Mouse (Mus musculus) limb, embryonic 14.5 days (tissue): ENCODE measurements around the gene Zc3h7a. TPM values are rescaled to one million over a fixed set of nuclear protein-coding genes. Genes with fewer than 3 reads are reported as not detected.
"Not testable (repeated sequence)": the region's sequence is repeated elsewhere in the genome, so short reads cannot be mapped to it uniquely, and the experiment has no call there.

ENCODE experiments used
- ATAC-seq: fragments of 200-750 bp; cut with Nextera tagmentation; 2 replicates; pipeline ENCODE4 v1.8.0; 2017; ENCODE audit warnings: low read depth, moderate number of reproducible peaks, moderate TSS enrichment; ENCODE audit not compliant: low FRiP score
- DNase-seq: peaks from one replicate; pipeline ENCODE4 v3.0.0-alpha.2; 2015; ENCODE audit warnings: low spot score
- H3K27ac ChIP-seq: fragments of 300-500 bp; sonication (generic); replicated peaks from 2 replicates; pipeline ENCODE4 v1.5.1; 2014; ENCODE audit warnings: low read depth, mild to moderate bottlenecking, low read length, moderate library complexity, mixed read lengths
- H3K27me3 ChIP-seq: fragments of 300-500 bp; sonication (generic); 2 replicates; pipeline ENCODE4 v1.6.1; 2014; ENCODE audit warnings: low read length, mixed read lengths; ENCODE audit not compliant: control insufficient read depth, insufficient read depth
- H3K36me3 ChIP-seq: fragments of 300-500 bp; sonication (generic); 2 replicates; pipeline ENCODE4 v1.6.1; 2014; ENCODE audit warnings: mild to moderate bottlenecking, low read length, moderate library complexity, mixed read lengths; ENCODE audit not compliant: control insufficient read depth, insufficient read depth
- H3K4me1 ChIP-seq: fragments of 300-500 bp; sonication (generic); 2 replicates; pipeline ENCODE4 v1.6.1; 2014; ENCODE audit warnings: antibody characterized with exemption, low read length, mixed read lengths; ENCODE audit not compliant: control insufficient read depth, insufficient read depth
- H3K4me2 ChIP-seq: fragments of 300-500 bp; sonication (generic); replicated peaks from 2 replicates; pipeline ENCODE4 v1.6.1; 2014; ENCODE audit warnings: low read depth, mild to moderate bottlenecking, low read length, moderate library complexity; ENCODE audit not compliant: severe bottlenecking
- H3K4me3 ChIP-seq: fragments of 300-500 bp; sonication (generic); replicated peaks from 2 replicates; pipeline ENCODE4 v1.5.1; 2014; ENCODE audit warnings: low read length
- H3K9ac ChIP-seq: fragments of 300-500 bp; sonication (generic); 2 replicates; pipeline ENCODE4 v1.6.1; 2014; ENCODE audit warnings: mild to moderate bottlenecking, low read depth, low read length, moderate library complexity; ENCODE audit not compliant: severe bottlenecking
- H3K9me3 ChIP-seq: fragments of 300-500 bp; sonication (generic); 2 replicates; pipeline ENCODE4 v1.6.1; 2016; ENCODE audit warnings: low read length; ENCODE audit not compliant: control insufficient read depth
- POLR2A ChIP-seq: fragments of 200-500 bp; IDR thresholded peaks from 2 replicates; pipeline ENCODE4 v1.8.0; 2012; ENCODE audit warnings: inconsistent platforms, mild to moderate bottlenecking, moderate library complexity, borderline replicate concordance; ENCODE audit not compliant: insufficient read depth, insufficient read length; ENCODE audit errors: extremely low read depth
- WGBS: fragments of 180-500 bp; shearing (Covaris S2); extraction: QIAGEN DNeasy Blood & Tissue Kit; methylation state at CpG from one replicate; pipeline ENCODE4 v1.1.7; 2014; 5-methylcytosine and 5-hydroxymethylcytosine counted together
- polyA plus RNA-seq, 2 experiments: library from polyadenylated mRNA; depleted of rRNA in 1 of 2; stranded (reverse) in 1 of 2; unstranded in 1 of 2; fragments of >200 nt; fragmentation: Nextera tagmentation in 1 of 2; extraction: Ambion mirVana in 1 of 2; gene quantifications; 2 replicates each; pipeline versions ENCODE4 v1.2.1 to v1.2.3; 2012 to 2014

Gene Zc3h7a
- polyA plus RNA-seq, 2 experiments: 94.9 to 218 TPM

DNA sequence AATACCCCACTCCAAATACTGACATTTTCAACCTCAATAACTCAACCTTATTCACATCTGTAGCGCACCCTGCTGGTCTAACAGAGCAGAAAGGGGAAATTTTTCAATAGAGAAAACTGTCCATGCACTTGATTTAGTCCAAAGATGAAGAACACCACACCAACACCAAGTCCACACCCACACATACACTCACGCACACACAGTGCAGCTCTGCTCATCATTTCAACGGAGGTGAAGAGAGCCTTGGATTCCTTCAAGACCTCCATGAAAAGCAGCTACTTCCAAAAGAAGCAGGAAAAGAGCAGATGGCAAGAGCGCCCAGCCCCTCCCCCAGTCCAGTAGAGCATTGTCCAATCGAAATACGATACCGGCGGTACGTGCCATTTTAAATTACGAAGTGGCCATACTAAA, 1.5 kb downstream of the Zc3h7a start:
- DNase-seq (peak; percentile 63), ATAC-seq (no peak)
- H3K4me1 ChIP-seq: peaks cover 9% of the 10 kb centered on the region; the same call in 1 of the 2 replicates
- H3K27ac ChIP-seq: no peak overlapping the region
- H3K4me2 ChIP-seq: peak overlapping the region; percentile 88
- TF ChIP-seq POLR2A: no peak
- WGBS: 9% methylated on average over 10 of the region's 10 CpGs
- H3K4me3 ChIP-seq: peak overlapping the region; percentile 94
- H3K27me3 ChIP-seq: no peaks in the 10 kb centered on the region
- no peaks in the 10 kb centered on the region for H3K36me3 ChIP-seq
- no peaks in the 10 kb centered on the region for H3K9me3 ChIP-seq
- peak overlapping the region; percentile 77; the same call in 1 of the 2 replicates for H3K9ac ChIP-seq

DNA sequence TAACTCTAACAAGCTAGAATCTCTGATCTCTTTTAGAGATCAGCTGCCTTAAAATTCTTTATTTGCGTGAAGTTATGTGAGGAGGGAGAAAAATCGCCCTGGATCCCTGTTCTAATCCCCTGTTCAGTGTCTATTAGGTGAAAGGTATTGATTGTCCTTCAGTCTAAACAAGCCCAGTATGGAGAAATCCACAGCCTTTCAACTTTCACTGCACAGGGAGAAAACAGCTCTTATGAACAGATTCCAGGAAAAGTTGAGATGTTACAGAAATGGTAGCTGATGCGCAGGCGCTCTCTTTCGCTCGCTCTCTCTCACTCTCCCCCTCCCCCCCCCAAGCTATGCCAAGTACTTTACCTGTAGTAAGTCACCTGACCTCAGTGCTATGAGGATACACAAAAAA, 4.5 kb downstream of the Zc3h7a start:
- Histone ChIP-seq H3K4me3 (no peak overlapping the region), H3K27ac (no peak overlapping the region), H3K27me3 (no peaks in the 10 kb centered on the region), H3K9me3 (no peaks in the 10 kb centered on the region), H3K9ac (no peak overlapping the region), H3K4me1 (0 out of 2 replicates have a peak, but pooled peaks cover 9% of the 10 kb centered on the region), H3K36me3 (no peaks in the 10 kb centered on the region), H3K4me2 (no peak overlapping the region)
- DNase-seq (no peak), ATAC-seq (no peak)
- no peak for TF ChIP-seq POLR2A
- WGBS: 92% methylated on average over 6 of the region's 6 CpGs

DNA sequence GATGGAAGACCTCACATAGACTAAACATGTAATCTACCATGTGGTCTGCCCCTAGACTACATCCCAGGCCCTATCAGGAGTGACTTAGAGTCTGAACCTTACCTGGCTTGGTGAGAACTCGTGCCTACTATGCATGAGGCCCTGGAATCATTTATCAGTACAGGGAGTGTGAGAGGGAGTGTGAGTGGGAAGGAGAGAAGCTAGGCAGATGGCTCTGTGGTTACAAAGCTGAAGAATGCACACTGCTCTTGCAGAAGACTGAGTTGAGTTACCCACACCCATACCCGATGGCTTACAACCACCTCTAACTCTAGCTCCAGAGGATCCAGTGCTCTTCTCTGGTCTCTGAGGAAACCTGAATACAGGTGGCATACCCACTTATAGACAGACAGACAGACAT, 9.8 kb downstream of the Zc3h7a start:
- peaks cover 14% of the 10 kb centered on the region for H3K36me3 ChIP-seq
- no peak for TF ChIP-seq POLR2A
- H3K27ac ChIP-seq: no peak overlapping the region
- H3K9me3 ChIP-seq: no peaks in the 10 kb centered on the region
- WGBS: 92% methylated on average over 2 of the region's 2 CpGs
- ATAC-seq (no peak), DNase-seq (no peak)
- H3K27me3 ChIP-seq: no peaks in the 10 kb centered on the region
- H3K4me1 ChIP-seq: 0 out of 2 replicates have a peak, but pooled peaks cover 7% of the 10 kb centered on the region
- no peak overlapping the region for H3K4me3 ChIP-seq
- no peak overlapping the region for H3K4me2 ChIP-seq
- H3K9ac ChIP-seq: no peak overlapping the region

DNA sequence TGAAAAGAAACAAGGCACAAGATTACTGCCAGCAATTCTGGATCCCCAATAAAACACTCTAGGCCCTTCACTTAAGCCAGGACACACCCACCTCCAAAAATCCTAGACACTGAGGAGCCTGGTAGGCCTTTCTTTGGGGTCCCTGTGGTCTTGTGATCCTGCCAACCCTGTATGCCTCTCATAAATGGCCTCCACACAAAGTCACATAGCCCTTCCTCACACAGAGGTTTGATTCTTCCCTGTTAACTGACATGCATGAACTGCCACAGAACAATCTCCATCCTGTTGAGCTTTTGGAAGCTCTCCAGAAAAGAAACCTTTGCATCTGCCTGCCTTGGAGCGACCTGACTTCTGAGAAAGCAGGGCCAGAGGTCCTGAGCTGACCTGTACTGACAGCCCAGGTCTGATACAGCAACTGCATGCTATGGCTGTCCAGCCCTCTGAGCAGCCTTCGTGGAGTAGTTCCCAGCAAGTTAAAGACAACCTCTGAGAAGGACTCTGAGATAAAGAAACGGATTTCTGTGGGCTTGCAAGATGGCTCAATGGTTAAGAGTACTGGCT, 11.4 kb downstream of the Zc3h7a start:
- H3K4me1 ChIP-seq: 0 out of 2 replicates have a peak, but pooled peaks cover 4% of the 10 kb centered on the region
- no peaks in the 10 kb centered on the region for H3K27me3 ChIP-seq
- peak overlapping the region; percentile 63 for H3K27ac ChIP-seq
- H3K36me3 ChIP-seq: peaks cover 23% of the 10 kb centered on the region
- DNase-seq (peak; percentile 14), ATAC-seq (no peak)
- WGBS: 61% methylated on average over 3 of the region's 3 CpGs
- no peak for TF ChIP-seq POLR2A
- H3K4me3 ChIP-seq: no peak overlapping the region
- no peak overlapping the region for H3K9ac ChIP-seq
- no peak overlapping the region for H3K4me2 ChIP-seq
- H3K9me3 ChIP-seq: no peaks in the 10 kb centered on the region

DNA sequence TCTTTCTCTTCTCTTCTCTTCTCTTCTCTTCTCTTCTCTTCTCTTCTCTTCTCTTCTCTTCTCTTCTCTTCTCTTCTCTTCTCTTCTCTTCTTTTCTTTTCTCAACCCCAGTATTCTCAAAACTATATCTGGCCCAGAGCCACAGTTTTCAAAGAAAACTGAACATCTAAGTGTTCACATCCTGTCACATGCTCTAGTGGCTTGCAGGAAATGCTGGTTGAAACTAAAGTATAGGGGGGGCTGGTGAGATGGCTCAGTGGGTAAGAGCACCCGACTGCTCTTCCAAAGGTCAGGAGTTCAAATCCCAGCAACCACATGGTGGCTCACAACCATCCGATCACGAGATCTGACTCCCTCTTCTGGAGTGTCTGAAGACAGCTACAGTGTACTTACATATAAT, 18.5 kb downstream of the Zc3h7a start:
- H3K27ac ChIP-seq, ATAC-seq, H3K27me3 ChIP-seq, H3K4me2 ChIP-seq, H3K9me3 ChIP-seq, H3K4me3 ChIP-seq, H3K4me1 ChIP-seq, H3K9ac ChIP-seq, DNase-seq: not testable (repeated sequence)
- peaks cover 76% of the 10 kb centered on the region for H3K36me3 ChIP-seq
- 39% methylated on average over 1 of the region's 3 CpGs for WGBS

DNA sequence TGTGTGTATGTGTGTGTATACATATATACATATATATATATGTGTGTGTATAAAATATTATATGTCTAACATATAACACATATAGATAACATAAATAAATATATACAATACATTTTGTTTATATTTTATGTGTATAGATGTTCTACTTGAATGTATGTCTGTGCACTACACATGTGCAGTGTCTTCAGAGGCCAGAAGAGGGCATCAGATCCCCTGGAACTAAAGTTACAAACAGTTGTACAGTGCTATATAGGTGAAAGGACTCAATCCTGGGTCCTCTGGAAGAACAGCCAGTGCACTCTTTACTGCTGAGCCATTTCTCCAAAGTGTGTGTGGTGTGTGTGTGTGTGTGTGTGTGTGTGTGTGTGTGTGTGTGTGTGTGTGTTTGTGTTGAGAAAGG, 21.7 kb downstream of the Zc3h7a start:
- peaks cover 74% of the 10 kb centered on the region for H3K36me3 ChIP-seq
- no peaks in the 10 kb centered on the region for H3K9me3 ChIP-seq
- H3K27ac ChIP-seq: no peak overlapping the region
- ATAC-seq (no peak), DNase-seq (no peak)
- H3K27me3 ChIP-seq: no peaks in the 10 kb centered on the region
- no peak for TF ChIP-seq POLR2A
- H3K4me1 ChIP-seq: no peaks in the 10 kb centered on the region
- H3K4me3 ChIP-seq: no peak overlapping the region
- no peak overlapping the region for H3K9ac ChIP-seq
- no peak overlapping the region for H3K4me2 ChIP-seq

DNA sequence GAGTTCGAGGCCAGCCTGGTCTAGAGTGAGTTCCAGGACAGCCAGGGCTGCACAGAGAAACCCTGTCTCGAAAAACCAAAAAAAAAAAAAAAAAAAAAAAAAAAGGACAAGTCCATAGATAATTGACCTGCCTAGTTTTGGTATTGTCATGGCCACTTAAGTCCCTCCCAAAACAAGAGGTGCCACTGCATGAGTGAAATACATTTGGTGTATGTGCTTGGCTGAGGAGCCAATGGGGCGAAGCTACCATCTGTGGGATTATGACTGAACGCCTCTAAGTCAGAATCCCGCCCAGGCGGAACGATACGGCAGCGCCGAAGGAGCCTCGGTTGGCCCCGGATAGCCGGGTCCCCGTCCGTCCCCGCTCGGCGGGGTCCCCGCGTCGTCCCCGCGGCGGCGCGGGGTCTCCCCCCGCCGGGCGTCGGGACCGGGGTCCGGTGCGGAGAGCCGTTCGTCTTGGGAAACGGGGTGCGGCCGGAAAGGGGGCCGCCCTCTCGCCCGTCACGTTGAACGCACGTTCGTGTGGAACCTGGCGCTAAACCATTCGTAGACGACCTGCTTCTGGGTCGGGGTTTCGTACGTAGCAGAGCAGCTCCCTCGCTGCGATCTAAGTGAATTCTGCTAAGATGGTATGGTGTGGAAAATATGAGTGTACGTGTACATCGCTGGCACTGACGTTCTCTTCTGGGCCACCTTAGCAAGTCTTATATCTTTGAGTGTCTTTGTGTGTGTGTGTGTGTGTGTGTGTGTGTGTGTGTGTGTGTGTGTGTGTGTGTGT, 32.3 kb downstream of the Zc3h7a start:
- not testable (repeated sequence) for H3K4me1 ChIP-seq, H3K9ac ChIP-seq, H3K4me3 ChIP-seq, H3K9me3 ChIP-seq, H3K4me2 ChIP-seq, H3K27me3 ChIP-seq, ATAC-seq, DNase-seq, H3K27ac ChIP-seq
- 19% methylated on average over 54 of the region's 56 CpGs for WGBS
- peaks cover 82% of the 10 kb centered on the region for H3K36me3 ChIP-seq
